8 mouse cellular contexts compared by ENCODE assay signal in the genomic region with DNA sequence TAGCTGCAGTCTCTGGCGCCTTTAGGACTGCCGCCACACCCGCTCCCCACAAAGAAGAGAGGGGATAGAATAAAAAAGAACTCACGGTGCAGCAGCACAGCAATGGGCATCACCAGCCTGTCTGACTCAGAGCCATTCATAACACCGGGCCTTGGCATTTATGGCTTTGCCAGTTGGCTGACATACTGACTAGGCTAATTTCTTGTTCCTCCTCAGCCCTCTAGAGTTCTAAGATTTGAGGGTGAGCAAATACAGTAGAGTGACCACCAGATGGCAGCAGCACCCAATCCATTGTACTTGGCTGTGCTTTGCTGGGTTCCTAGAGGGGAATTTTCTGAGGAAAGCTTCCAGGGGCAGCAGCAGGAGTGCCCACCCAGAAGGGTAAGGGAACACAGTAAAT. TPM values are rescaled to one million over a fixed set of nuclear protein-coding genes. Genes with fewer than 3 reads are reported as not detected.
DNase-seq lines count a peak whose midpoint lies in the region; ATAC-seq and TF ChIP-seq lines count a peak whose summit lies in the region.
"Not testable (repeated sequence)": the region's sequence is repeated elsewhere in the genome, so short reads cannot be mapped to it uniquely, and the experiment has no call there.

No protein-coding gene starts in this region.

- DNase-seq in adrenal gland, adult 8-10 months, result peak; percentile 53
- peak; percentile 11 to 68 for DNase-seq in cerebellum, postnatal 14 days
- not testable (repeated sequence) for DNase-seq in hindbrain, embryonic 11.5 days (ENCODE audit: low spot score); limb, embryonic 14.5 days (ENCODE audit: low spot score)
- peak; percentile 3 for DNase-seq in retina, postnatal 1 day

- peak; percentile 91 for ATAC-seq in frontal cortex, adult (ENCODE audit: low TSS enrichment)
- peak; percentile 69 for ATAC-seq in hindbrain, embryonic 11.5 days (ENCODE audit: low FRiP score)
- ATAC-seq in kidney, embryonic 14.5 days (ENCODE audit: low FRiP score, low TSS enrichment), result peak; percentile 52; the same call in 1 of the 2 replicates
- peak; percentile 63 for ATAC-seq in limb, embryonic 14.5 days (ENCODE audit: low FRiP score, low read depth)
- peak; percentile 68 for ATAC-seq in midbrain, embryonic 13.5 days

- H3K4me3 ChIP-seq in hindbrain, embryonic 11.5 days (ENCODE audit: low read depth, low read length); kidney, embryonic 14.5 days (ENCODE audit: low read length); limb, embryonic 14.5 days (replicated peaks; ENCODE audit: low read length); midbrain, embryonic 13.5 days (replicated peaks): not testable (repeated sequence)

- not testable (repeated sequence) for H3K27me3 ChIP-seq in hindbrain, embryonic 11.5 days (ENCODE audit: control insufficient read depth, insufficient read depth, low read length); kidney, embryonic 14.5 days (ENCODE audit: control insufficient read depth, insufficient read depth, low read length); limb, embryonic 14.5 days (ENCODE audit: control insufficient read depth, insufficient read depth, low read length); midbrain, embryonic 13.5 days

- H3K4me1 ChIP-seq in hindbrain, embryonic 11.5 days (replicated peaks; ENCODE audit: control insufficient read depth, insufficient read depth, low read length); kidney, embryonic 14.5 days (ENCODE audit: control insufficient read depth, insufficient read depth, low read length); limb, embryonic 14.5 days (ENCODE audit: control insufficient read depth, insufficient read depth, low read length); midbrain, embryonic 13.5 days (replicated peaks): not testable (repeated sequence)

- not testable (repeated sequence) for H3K36me3 ChIP-seq in hindbrain, embryonic 11.5 days (ENCODE audit: control insufficient read depth, insufficient read depth, low read length); kidney, embryonic 14.5 days (ENCODE audit: control insufficient read depth, insufficient read depth, low read length); limb, embryonic 14.5 days (ENCODE audit: control insufficient read depth, insufficient read depth, low read length); midbrain, embryonic 13.5 days

- not testable (repeated sequence) for H3K4me2 ChIP-seq in hindbrain, embryonic 11.5 days (replicated peaks; ENCODE audit: low read depth, low read length); kidney, embryonic 14.5 days (replicated peaks; ENCODE audit: low read depth, low read length); limb, embryonic 14.5 days (replicated peaks; ENCODE audit: low read depth, low read length, severe bottlenecking); midbrain, embryonic 13.5 days (replicated peaks)

- H3K9me3 ChIP-seq in hindbrain, embryonic 11.5 days (ENCODE audit: control insufficient read depth, low read length); kidney, embryonic 14.5 days (ENCODE audit: control insufficient read depth, low read length); limb, embryonic 14.5 days (ENCODE audit: control insufficient read depth, low read length); midbrain, embryonic 13.5 days: not testable (repeated sequence)

- H3K9ac ChIP-seq in hindbrain, embryonic 11.5 days (ENCODE audit: low read depth, low read length); kidney, embryonic 14.5 days (ENCODE audit: low read depth, low read length); limb, embryonic 14.5 days (ENCODE audit: low read depth, low read length, severe bottlenecking); midbrain, embryonic 13.5 days (replicated peaks): not testable (repeated sequence)

- H3K27ac ChIP-seq in hindbrain, embryonic 11.5 days (ENCODE audit: low read depth, low read length); kidney, embryonic 14.5 days (ENCODE audit: low read depth, low read length); limb, embryonic 14.5 days (replicated peaks; ENCODE audit: low read depth, low read length); midbrain, embryonic 13.5 days: not testable (repeated sequence)

- TF ChIP-seq POLR2A in limb, embryonic 14.5 days (IDR thresholded peaks at IDR 0.05; ENCODE audit: borderline replicate concordance, extremely low read depth, insufficient read depth, insufficient read length), result not testable (repeated sequence)

- 88% methylated on average over 5 of the region's 5 CpGs for WGBS in hindbrain, embryonic 11.5 days
- 88% methylated on average over 5 of the region's 5 CpGs for WGBS in kidney, embryonic 14.5 days
- 86% methylated on average over 5 of the region's 5 CpGs for WGBS in limb, embryonic 14.5 days
- WGBS in midbrain, embryonic 13.5 days, result 83% methylated on average over 5 of the region's 5 CpGs

RNA-seq across cellular contexts. Expression of a gene that starts 34.8 kb away (rescaled TPM):
- 10 to 100 TPM; 10.4 to 14.3 (median 12.4) TPM for total RNA-seq in adrenal gland, adult 8-10 months (2022)
- 2.1 and 2.4 TPM in 2 replicates for polyA plus RNA-seq in hindbrain, embryonic 11.5 days (2014; fragmentation: Nextera tagmentation; extraction: Ambion mirVana)
- polyA plus RNA-seq in kidney, embryonic 14.5 days (2014; fragmentation: Nextera tagmentation; extraction: Ambion mirVana), result 2.9 and 3.2 TPM in 2 replicates
- 5.2 and 6.6 TPM in 2 replicates for polyA plus RNA-seq in limb, embryonic 14.5 days (2012; rRNA removed)
- polyA plus RNA-seq in limb, embryonic 14.5 days (2014; fragmentation: Nextera tagmentation; extraction: Ambion mirVana), result 2.7 and 3.0 TPM in 2 replicates
- 1.4 and 1.5 TPM in 2 replicates for polyA plus RNA-seq in midbrain, embryonic 13.5 days (2015; fragmentation: Nextera tagmentation; extraction: Ambion mirVana)

RNA-seq across cellular contexts. Expression of a gene that starts 53.7 kb away (rescaled TPM):
- total RNA-seq in adrenal gland, adult 8-10 months (2022), result 10 to 100 TPM; 10.3 to 19.5 (median 15.1) TPM
- 9.8 and 10.0 TPM in 2 replicates for polyA plus RNA-seq in hindbrain, embryonic 11.5 days (2014; fragmentation: Nextera tagmentation; extraction: Ambion mirVana)
- polyA plus RNA-seq in kidney, embryonic 14.5 days (2014; fragmentation: Nextera tagmentation; extraction: Ambion mirVana), result 4.6 and 7.3 TPM in 2 replicates
- 9.4 and 11.2 TPM in 2 replicates for polyA plus RNA-seq in limb, embryonic 14.5 days (2012; rRNA removed)
- 5.2 and 6.9 TPM in 2 replicates for polyA plus RNA-seq in limb, embryonic 14.5 days (2014; fragmentation: Nextera tagmentation; extraction: Ambion mirVana)
- polyA plus RNA-seq in midbrain, embryonic 13.5 days (2015; fragmentation: Nextera tagmentation; extraction: Ambion mirVana), result 17.7 and 20.5 TPM in 2 replicates
